Mouse (Mus musculus): Measurements from ENCODE around the gene Fbln2.
"Not testable (repeated sequence)": the region's sequence is repeated elsewhere in the genome, so short reads cannot be mapped to it uniquely, and the experiment has no call there.

Gene Fbln2

DNA sequence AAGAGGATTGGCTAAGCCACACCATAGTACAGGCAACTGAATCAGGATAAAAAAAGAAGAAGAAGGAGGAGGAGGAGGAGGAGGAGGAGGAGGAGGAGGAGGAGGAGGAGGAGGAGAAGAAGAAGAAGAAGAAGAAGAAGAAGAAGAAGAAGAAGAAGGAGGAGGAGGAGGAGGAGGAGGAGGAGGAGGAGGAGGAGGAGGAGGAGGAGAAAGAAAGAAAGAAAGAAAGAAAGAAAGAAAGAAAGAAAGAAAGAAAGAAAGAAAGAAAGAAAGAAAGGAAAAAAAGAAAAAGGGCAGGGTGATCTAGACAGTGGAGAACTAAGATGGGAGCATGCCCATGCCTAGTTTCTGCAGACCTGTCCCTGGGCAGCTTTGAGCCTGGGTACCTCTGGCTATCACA, at the start of gene Fbln2:
Gene Fbln2 (plus strand): TSS at position 301 of the 400 bp plus-strand sequence.
- DNase-seq: not testable (repeated sequence)

DNA sequence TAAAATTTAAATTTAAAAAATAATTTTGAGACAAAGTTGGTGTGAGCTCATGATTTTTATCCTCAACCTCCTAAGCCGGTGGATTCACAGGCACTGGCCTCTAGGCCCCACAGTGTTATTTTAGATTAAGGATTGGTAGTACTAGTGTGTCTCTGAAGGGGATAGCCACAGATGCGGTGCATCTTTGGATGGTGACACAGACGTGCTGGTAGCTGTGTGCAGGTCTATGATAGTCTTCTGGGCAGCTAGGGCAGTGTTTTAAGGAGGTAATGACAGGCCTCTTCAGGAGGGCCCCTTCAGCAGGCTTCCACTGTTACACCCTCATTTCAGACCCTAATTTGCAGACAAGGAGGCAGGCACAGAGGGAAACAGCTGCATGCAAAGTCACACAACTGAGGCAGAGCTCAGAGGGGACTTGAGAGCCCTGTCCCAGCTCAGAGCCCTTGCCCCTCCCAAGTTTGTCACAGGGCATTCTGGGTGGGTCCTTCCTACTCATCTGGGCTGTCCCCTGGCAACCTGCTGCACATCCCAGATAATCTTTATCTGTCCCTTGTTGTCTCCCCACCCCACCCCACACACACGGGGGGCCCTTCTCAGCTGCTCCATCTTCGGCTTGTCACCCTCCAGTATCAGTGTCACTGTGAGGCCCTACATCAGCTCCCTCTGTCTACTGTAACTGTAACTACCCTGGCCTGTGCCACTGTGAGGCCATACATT, 48.9 kb upstream of the Fbln2 start:
- no peak for DNase-seq

DNA sequence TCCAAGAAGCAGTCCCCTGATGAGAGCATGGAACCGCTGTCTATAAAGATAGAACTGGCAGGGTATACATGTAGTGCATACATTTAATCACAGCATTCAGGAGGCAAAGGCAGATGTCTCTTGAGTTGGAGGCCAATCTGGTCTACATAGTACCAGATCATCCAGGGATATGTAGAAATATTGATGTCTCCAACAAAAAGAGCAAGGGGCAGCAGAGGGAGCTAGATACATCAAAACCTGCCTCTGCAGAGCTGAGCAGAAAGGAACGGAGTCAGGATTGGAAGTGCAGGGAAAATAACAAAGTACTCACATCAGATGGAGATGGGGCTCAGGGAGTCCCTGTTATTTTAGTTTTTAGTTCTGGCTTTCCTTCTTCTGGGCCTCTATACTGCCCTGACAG, 47.7 kb upstream of the Fbln2 start:
- DNase-seq: no peak

DNA sequence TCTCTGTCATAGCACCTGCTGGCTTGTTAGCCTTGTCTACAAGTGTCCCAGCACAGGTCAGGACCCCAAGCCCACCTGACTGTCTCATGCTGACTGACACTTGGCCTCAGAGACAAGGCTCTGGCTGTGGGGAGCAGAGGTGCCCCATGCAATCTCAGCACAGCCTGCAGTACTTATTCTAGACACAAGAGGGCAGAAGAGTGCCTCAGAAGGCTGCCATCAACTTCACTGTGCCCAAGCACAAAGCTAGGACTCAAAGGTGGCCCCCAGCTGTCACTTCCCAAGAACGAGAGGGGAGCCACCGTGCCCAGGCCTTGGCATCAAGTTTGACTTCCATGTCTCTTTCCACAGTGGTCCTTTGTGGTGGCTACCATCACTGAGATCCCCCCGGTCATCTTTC, 47.0 kb upstream of the Fbln2 start:
- peak; percentile 77 for DNase-seq

DNA sequence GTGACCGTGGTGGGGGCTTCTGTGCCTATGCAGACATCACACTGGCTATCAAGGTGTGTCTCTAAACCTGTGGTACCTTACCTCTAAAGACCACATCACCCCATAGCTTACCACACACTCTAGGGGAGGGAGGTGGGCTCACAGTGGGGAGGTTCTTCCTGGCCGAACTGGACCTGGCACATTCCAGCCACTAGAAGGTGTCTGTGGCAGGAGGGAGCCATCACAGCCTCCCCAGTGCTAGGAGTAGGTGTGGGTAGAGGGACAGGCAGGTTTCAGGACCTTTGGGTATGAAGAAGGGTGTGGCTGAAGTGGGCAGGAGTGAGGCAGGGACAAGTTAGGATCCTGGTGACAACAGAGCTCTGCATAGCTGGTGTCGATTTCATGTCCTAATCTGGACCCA, 44.4 kb upstream of the Fbln2 start:
- DNase-seq: no peak

DNA sequence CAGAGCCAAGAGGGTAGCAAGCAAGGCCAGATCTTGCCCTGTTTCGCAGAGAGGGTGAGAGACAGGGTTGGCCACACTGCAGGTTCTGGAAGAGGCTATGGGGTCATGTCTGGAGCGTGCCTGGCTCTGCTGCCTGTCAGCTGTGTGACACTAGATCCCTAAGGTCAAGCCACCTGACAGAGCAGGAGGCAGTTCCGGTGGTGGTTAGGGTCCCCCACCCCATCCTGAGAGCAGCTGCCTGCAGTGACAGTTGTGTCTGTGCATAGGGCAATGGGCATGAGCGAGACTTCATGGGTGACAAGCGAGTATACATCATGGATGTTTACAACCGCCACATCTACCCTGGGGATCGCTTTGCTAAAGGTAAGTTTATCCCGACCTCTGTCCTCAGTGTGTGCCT, 43.1 kb upstream of the Fbln2 start:
- DNase-seq: no peak

DNA sequence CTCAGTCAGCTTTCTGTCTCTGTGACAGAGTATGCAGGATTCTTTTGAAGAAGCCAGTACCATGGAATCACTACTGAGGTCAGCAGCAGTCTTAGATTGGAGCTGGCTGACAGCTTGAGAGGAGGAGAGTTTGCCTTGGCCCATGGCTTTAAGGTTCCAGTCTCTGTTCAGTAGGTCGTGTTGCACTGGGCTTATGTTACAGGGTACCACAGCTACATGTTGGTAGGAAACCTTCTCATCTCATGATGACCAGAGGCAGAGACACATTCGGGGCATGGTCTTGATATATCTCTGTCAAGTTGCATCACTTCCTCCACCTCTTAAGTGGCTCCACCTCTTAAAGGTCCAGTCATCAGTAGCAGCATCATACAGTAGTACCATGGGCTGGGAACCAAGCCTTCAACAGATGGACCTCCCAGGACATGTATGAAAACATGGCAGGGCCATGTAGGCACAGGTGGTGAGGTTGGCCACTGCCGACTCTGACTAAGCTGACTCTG, 40.8 kb upstream of the Fbln2 start:
- no peak for DNase-seq

DNA sequence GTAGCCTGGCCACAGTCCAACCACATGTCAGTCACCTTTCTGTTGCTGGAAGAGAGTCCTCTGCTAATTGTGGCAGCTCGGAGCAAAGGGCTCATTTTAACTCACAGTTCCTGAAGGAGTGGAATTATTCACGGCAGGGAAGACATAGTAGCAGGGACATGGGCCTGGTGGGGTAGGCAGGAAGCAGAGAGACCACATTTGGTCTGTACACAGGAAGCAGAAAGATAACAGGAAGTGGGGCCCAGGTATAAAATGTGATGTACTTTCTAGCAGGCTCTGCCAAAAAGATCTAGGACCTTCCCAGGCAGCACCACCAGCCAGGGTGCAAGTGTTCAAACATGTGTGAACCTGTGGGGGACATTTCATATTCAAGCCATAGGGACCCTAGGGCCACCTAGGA, 39.9 kb upstream of the Fbln2 start:
- no peak for DNase-seq

DNA sequence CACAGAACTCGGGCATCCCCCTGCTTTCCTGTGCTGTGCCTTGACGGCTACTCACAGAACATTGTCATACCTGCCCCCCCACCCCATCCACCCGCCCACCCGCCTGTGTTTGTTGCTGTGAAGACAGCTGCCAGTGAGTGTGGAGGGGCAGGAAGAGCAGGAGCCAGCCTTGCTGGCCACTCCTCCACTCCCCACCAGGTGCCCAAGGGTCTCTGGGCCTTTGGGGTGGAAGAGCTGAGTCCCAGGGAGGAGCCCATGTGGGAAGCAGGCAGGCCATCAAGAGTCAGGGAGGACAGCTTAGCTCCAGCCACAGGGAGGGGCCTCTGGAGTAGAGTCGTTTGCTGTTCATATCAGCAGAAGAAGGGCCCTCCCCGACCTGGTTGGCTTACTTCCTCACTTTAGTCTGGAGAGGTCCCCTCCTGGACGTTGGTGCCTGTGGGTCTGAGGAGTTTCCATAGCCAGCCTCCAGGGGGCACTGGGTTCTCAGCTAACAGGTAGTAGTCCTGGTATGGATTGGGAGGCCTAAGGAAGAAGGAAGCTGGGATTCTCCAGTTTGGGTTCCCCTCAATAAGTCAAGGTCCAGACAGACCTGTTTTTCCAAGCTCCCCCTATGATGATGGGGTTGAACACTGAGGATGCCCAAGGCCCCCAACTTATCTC, 38.9 kb upstream of the Fbln2 start:
- DNase-seq: peak; percentile 33

DNA sequence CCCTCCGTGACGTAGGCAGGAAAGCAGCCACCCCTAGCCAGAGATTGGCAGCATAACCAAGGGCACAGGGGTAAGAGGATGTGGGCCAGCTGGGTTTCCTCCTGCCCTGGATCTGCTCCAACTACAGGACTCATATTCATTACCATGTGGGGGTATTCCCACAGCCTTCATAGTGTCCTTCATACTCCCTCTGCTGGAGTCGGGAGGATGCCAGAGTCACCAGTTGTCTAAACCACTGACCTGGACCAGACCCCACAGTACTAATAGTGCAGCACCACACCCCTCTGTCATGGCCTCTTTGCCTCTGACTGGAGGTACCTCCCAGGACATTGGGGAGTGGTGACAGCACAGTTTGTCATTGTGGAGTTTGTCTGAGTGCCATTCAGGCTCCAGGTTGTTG, 38.0 kb upstream of the Fbln2 start:
- DNase-seq: no peak

DNA sequence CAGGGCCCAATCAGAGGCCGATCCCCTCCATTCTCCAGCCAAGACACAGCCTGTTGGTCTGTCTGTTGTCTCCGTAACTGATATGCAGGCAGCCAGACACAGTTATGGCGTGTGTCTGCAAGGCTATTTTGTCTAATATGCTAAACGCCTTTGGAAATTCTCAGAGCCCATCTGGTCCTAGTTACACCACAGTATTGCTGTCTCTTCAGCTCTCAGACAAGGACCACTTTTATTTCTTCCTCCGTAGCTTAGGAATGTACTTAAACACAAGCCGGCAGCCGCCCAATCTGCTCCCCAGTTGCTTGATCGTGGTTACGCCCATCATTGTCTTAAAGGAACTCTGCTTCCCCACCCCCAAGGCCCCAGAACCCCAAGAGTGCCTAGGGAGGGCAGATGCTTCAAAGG, 31.5 kb upstream of the Fbln2 start:
- DNase-seq: no peak

DNA sequence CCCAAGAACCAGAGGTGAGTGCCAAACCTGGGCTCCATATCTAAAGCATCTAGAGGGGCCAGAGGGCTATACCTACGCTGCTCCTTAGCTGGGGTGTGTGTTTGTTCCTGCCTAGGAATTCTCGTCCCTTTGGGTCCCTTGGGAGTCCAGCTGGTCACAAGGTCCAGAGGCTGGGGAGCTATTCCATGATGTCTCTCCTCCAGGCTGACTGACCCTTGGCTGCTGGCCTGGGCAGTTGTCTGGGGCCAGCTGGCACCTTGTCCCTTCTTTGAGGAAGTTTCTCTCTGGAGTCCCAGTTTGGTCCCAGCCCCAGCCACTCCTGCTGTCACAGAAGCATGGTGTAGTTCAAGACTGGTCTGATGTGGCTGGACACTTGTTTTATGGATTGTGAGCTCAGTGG, 30.9 kb upstream of the Fbln2 start:
- DNase-seq: no peak

DNA sequence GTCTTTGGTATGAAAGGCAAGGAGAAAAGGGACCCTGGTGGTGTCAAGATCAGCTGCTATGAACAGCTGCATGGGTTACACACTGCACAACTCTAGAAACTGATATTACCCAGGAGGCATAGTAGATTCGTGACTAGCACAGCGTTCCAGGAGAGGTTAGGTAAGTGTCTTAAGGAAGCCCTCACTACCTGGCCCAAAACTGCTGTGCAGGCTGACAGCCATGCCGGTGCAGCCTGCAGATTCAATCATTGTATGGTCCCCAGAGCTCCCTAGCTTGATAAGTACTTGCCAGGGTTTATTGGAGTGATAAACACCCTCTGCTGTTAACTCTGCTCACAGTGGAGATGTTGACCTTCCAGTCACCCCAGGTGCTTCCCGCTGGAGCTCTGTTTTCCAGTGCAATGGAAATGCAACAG, 30.2 kb upstream of the Fbln2 start:
- DNase-seq: no peak

DNA sequence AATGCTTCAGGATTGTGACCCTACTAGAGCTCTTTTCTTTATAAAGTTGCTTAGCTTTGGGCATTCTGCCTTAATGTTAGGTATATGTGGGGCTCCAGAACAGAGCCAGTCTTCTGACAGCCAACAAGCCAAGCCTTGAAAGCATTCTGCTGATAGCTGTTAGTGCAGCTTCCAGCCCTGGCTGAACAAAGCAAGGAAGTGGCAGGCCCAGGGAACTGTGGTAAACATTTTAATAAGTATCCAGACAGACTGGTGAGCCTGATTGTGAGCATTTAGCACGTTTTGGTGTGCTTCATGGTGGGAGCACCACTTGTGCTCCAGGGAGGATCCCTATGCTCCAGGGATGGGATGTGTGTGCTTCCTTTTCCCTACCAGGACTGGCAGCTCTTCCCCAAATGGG, 29.2 kb upstream of the Fbln2 start:
- no peak for DNase-seq

DNA sequence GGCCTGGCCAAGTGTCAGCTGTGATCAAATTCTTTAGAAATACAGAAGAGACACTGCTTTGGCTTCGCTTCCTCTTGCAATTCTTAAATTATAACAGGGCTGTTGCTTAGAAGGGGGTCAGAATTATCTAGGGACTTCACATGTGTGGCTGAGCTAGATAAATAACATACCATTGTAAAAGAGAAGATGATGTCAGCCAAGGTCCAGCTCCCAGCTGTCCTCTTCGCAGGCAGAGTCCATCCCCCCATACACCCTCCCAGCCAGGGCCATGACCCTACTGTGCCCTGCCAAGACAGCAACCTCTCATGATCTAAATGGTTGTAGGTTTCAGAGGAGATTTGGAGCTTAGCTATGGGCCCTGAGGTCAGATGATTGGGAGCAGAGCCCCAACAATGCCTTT, 28.3 kb upstream of the Fbln2 start:
- DNase-seq: no peak

DNA sequence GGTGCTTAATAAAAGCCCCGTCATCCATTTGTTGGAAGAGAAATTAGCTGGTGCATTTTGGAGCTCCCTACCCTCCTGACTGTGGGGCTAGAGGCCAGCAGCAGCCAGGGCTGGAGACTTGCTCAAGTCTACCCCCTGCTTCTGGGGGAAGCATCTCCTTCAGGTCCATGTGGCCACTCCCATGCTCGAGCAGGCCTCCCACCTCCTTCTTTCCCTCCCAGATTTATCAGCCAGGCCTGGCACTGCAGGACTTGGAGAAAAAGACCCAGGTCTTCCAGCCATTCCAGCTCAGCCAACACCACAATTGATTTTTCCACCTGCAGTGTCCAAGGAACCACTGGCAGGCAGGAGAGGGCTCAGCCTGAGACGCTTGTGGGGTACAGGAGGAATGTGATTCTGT, 27.5 kb upstream of the Fbln2 start:
- DNase-seq: no peak

DNA sequence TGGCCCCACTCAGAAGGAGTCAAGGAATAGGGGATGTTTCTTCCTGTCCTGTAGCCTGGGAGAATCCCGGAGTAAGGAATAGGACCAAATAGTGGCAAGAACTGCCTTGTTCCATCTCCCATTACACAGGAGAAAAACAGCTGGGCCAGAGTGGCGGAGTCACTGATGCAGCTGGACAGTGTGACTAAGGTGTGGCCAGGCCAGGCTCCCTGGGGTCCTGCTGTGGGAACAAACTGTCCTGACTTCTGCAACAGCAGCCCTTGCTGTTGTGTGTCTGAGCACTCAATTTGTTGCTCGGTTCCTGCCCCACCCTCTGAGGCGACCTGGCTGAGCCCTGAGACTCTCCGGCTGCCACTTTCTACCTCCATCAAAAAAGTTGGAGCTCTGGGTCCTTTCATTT, 26.8 kb upstream of the Fbln2 start:
- DNase-seq: no peak

DNA sequence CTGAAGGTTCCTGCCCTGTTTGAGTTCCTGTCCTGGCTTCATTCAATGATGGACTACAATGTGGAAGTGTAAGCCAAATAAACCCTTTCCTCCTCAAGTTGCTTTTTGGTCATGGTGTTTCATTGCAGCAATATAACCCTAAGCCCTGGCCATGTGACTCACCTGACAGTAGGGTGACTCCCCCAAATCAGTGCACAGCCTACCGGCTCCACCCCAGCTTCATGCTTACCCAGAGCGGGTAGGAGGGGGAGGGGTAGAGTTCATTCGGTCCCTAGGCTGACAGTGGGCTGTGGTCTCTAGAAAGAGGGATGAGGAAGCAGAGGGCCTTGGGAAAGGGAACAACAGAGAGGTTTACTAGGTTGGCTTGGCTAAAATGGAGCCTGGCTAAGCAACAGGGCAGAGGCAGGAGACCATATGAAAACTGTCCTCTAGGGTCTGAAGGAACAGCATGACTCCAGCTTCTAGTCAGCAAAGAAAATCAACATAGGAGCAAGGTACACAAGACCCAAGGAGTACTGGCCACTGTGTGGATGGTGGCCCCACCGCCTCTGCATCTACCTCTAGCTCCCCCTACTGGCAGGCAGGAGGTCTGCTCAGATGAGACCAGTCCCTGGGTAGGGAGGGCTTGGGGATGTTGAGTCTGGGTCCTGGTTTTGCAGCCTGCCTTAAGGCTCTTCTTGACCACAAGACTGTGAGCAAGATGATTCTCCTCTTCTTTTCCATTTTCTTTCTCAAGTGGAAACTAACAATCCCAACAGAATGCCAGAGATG, 25.9 kb upstream of the Fbln2 start:
- DNase-seq: no peak

DNA sequence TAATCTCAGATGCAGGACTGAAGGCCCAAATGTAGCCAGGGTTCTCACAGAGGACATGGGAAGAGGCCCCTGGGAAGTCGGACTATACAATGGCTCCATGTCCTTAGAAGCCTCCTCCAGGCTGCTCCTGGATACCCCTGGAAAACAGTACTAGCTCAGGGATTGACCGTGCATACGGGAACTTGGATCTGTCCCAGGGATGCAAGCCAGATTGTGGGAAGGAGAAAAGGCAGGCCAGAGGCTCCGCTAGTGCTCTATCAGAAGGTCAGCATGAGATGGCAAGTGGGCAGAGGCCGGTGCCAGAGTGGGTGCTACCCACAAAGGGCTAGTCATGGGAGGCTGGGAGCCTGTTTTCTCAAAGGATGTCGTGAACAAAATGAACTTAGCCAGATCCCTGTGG, 25.3 kb upstream of the Fbln2 start:
- DNase-seq: no peak

DNA sequence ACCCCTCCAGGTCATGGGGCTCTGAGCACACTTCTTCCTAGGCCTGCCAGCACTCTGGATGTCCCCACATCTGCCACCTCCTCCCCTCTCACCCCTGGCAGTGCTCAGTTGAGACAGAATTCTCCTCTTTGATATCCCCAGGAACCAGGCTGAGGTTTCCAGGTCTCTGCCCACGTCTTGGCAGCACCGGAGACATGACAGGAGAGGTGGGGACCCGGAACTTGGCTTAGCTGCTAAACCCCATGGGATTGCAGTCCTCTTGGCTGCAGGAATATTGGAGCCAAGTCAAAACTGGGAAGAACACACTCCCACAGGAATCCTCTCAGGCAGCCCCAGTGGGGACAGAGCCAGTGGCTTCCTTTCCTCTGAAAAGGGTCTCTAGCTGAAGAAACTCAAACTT, 24.4 kb upstream of the Fbln2 start:
- no peak for DNase-seq

DNA sequence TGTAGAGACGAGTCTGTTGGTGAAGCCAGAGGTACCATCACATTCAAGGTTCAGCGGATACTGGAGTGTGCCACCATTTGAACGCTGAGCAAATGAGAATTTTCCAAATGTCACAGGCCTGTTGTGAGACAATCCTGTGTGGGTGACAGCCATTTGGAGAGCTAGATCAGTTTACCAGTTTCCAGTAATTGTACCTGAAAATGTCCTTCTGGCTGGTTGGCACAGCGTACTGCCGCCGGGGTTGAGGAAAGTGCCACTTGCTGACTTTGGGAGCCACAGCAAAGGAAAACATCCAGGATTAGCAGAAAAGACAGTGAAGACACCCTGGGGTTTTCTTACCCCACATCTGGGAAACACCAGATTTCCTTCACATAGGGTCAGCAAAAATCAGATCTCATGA, 22.3 kb upstream of the Fbln2 start:
- DNase-seq: peak; percentile 45

DNA sequence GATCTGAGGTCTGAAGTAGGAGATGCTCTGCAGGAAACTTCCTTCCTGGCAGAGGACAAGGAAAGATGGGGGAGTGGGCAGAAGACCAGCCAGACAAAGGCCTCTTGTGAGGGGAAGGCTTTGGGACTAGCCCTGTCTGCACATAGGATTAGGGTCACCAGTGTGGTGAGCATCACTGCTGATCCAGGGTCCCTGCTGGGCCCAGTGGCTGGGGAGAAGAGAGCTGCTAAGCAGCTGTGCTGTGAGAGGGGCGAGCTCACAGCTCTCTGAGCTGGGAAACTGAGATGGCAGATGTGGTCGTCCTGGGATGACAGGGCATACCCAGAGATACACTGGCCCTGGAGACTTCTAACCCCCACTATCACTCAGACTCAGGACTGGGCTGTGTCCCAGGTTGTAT, 20.8 kb upstream of the Fbln2 start:
- DNase-seq: no peak

DNA sequence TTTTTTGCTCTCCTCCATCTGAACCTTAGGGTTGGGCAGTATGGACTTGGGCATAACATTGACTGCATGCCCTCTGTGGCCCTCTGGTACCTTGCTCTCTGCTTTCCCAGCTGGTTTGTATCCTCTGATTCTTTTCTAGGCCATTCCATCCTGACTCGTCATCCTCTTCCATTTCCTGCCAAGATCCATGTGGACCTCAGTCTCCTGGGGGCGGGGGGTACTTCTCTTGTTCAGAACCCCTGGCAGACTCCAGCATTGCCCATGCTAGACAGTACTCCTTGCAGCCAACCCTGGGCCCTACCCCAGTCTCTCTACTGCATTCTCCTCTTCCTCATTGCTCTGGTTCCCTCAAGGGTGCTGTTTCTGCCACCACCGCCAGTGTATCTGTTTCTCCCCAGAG, 19.8 kb upstream of the Fbln2 start:
- no peak for DNase-seq
